Mouse (Mus musculus): ENCODE results near the gene Unkl.
"Not testable (repeated sequence)": the region's sequence is repeated elsewhere in the genome, so short reads cannot be mapped to it uniquely, and the experiment has no call there.

- TF ChIP-seq CTCF, EP300 (IDR thresholded peaks at IDR 0.05; ENCODE audit: low read depth): not testable (repeated sequence)
These were observed 41.9 kb downstream of the Unkl start for GRCm38 (mm10) chr17:25230014-25230655.

All from liver, embryonic 14.5 days (tissue).